Comparison of ENCODE assay signal across 1 mouse cellular context in genomic region chr6:146752178-146752577, GRCm38 (mm10).
TF ChIP-seq lines count a peak whose summit lies in the region.

No protein-coding gene starts in this region.

TF ChIP-seq in CH12.LX, 34 proteins besides CTCF, POLR2A, EP300 and RAD21 (continued from another document):
- TF ChIP-seq SMC3 (IDR thresholded peaks at IDR 0.05; ENCODE audit: low read depth, low read length) (no peak), SIN3A (IDR thresholded peaks at IDR 0.05; ENCODE audit: low read length) (no peak), NRF1 (IDR thresholded peaks at IDR 0.05; ENCODE audit: low read depth, low read length) (no peak), KAT2A (IDR thresholded peaks at IDR 0.05; ENCODE audit: insufficient replicate concordance, low read length) (no peak), CHD1 (IDR thresholded peaks at IDR 0.05; ENCODE audit: low read depth, low read length) (no peak), CHD2 (IDR thresholded peaks at IDR 0.05; ENCODE audit: low read length) (no peak)
TF ChIP-seq in CH12.LX: peak in this region for 0.
